Mouse (Mus musculus): ENCODE results near the gene Prkca.

Gene Prkca

GRCm38 (mm10) chr11:108343789-108344462, at the start of gene Prkca:
Gene Prkca (minus strand): TSS chr11:108343928.
- in situ Hi-C loops (cut with MboI, MseI), result loop anchor here (5.0 kb wide), 1 partner anchor 72 kb away; no protein-coding TSS in a partner anchor

DNA sequence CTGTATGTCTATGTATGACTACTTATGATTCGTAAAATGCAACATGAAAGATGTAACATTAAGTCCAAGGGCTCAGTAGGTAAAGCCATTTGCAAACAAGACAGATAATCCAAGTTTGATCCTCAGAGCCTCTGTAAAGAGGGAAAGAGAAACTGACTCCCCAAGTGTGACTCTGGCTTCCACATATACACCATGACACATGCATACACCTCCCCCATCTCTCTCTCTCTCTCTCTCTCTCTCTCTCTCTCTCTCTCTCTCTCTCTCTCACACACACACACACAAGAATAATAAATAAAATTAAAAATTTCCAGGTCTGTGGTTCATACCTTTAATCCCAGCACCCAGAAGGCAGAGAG, 41.9 kb upstream of the Prkca start:
- in situ Hi-C loops (cut with MboI, MseI), result loop anchor here (10.0 kb wide), 1 partner anchor 381 kb away; no protein-coding TSS in a partner anchor

GRCm38 (mm10) chr11:108384920-108385665, 41.4 kb upstream of the Prkca start:
- in situ Hi-C loops (cut with MboI, MseI), result loop anchor here (10.0 kb wide), 1 partner anchor 380 kb away; no protein-coding TSS in a partner anchor

GRCm38 (mm10) chr11:108382664-108383063, 38.9 kb upstream of the Prkca start:
- in situ Hi-C loops (cut with MboI, MseI), result loop anchor here (10.0 kb wide), 1 partner anchor 378 kb away; no protein-coding TSS in a partner anchor

- in situ Hi-C loops (cut with MboI, MseI), result loop anchor here (5.0 to 10.0 kb wide), 2 partner anchors 251 to 344 kb away; no protein-coding TSS in a partner anchor
These were observed 34.6 kb upstream of the Prkca start for GRCm38 (mm10) chr11:108378363-108378751.

- in situ Hi-C loops (cut with MboI, MseI), result loop anchor here (5.0 to 10.0 kb wide), 2 partner anchors 251 to 343 kb away; no protein-coding TSS in a partner anchor
These were observed 34.1 kb upstream of the Prkca start for GRCm38 (mm10) chr11:108377680-108378362.

DNA sequence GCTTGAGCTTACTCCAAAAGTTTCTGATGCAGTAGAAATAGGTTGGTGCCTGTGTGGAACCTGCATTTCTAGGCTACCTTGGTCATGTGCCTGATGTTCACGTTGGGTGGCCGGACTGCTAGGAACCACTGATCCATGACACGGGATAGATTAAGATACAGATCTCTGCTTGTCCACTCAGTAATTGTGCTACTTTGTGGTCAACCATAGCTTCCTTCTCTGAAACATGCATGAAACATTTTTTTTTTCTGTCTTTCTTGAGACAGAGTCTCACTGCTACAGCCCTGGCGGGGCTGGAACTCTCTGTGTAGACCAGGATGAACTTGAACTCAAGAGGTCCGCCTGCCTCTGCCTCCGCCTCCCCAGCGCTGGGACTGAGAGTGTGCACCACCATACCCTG, 33.1 kb upstream of the Prkca start:
- in situ Hi-C loops (cut with MboI, MseI), result loop anchor here (5.0 to 10.0 kb wide), 2 partner anchors 250 to 342 kb away; no protein-coding TSS in a partner anchor

- in situ Hi-C loops (cut with MboI, MseI), result no loop called here
These were observed 23.3 kb upstream of the Prkca start for GRCm38 (mm10) chr11:108367046-108367445.

DNA sequence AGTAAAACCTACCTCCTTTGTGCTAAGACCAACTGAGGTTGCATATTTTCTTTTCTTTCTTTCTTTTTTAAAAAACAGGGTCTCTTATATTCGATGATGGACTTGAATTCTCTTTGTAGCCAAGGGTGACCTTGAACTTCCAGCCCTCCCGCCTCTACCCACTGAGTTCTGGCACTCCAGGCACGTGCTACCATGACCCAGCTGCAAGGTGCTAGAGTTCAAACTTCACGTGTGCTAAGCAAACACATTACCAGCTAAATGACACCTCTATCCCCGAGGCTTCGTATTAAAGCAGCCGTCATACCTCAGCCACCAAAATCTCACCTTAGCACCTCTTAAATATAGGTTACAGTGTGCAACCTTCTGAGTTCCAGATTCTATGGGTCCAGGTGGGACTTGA, 21.9 kb upstream of the Prkca start:
- in situ Hi-C loops (cut with MboI, MseI), result no loop called here

DNA sequence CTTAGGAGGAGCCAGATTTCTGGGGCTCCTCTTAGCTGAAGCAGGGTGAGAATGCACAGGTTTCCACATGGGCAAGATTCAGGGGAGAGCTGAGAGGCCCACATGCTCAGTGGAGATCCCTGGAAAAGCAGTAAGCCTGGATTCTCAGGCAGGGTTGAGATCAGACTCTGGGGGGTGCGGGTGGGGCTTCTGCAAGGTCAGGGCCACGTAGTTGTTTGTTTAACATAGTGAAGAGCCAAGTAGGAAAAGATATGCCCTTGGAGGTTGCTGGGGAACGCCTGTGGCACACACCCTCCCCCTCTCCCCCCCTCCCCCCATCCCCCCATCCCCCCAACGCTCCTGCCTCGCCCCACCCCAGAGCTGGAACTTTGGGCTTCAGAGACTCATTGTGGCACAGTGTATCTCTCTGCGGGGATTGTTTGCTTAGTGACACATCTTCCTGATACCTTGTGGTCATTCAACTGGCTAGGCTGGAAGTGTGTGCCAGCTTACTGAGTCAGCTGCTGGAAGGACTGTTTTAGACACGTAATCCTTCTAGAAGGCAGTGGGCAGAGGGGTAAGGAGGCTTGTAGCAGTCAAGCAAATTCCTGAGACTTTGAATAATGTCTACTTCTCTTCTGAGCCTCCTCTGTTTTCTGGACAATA, 21.3 kb upstream of the Prkca start:
- in situ Hi-C loops (cut with MboI, MseI), result no loop called here

DNA sequence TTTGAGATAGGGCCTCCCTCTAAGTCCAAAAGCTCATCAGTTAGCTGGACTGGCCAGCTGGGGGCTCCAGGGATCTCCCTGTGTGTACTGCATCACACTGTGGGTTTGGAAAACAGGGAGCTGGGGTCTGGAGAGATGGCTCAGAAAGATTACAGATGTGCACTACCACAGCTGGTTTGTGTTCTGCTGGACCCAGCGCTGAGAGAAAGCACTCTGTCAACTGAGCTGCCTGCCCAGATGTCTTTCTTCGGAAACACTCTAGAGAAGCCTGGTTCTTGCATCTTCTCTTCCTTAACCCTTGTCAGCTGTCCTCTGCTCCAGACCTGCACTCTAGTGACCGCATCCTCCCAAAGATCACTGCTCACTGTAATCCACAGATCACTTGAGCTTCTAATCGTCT, 20.3 kb upstream of the Prkca start:
- in situ Hi-C loops (cut with MboI, MseI), result no loop called here

DNA sequence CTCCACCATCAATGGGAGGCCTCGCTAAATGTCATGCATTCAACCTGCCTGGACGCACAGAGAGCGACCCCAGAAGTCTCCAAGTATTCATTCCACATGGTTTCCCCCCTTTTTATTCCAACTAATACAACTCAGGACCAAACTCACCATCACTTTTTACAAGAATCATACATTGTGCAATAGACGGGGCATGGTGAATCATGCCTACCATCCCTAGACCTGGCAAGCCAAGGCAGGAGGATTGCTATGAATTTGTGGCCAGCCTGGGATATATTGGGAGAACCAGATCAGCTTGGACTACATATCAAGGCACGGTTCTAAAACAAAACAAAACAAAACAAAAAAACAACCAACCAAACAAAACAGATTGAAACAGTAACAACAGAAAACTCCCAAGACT, 19.2 kb upstream of the Prkca start:
- in situ Hi-C loops (cut with MboI, MseI), result no loop called here

- in situ Hi-C loops (cut with MboI, MseI), result no loop called here
These were observed 17.3 kb upstream of the Prkca start for GRCm38 (mm10) chr11:108360983-108361382.

- in situ Hi-C loops (cut with MboI, MseI), result no loop called here
These were observed 15.2 kb upstream of the Prkca start for GRCm38 (mm10) chr11:108358911-108359310.

- in situ Hi-C loops (cut with MboI, MseI), result no loop called here
These were observed 12.3 kb upstream of the Prkca start for GRCm38 (mm10) chr11:108356020-108356419.

DNA sequence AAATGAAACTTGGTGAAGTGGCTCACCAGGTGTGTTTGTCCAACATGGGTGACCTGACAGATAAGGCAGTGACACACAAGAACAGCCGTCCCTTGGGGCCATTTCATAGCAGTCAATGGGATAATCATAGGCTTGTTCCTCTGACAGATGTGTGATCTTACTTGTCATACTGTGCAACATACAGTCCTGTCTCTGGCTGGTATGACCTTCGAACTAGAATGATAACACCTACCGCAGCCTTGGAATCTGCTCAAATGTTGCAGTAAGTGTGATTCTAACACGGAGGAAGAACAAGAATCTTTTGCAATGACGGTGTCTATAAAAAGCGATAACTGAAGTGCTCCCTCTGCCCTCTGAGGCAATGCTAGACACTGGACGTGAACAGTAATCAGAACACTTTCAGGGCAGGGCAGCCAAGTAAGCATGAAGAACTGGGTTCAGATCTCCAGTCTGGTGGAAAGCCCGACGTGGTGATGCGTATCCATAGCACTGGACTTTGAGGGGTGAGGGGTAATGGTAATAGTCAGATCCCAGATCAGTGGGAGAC, 9.2 kb upstream of the Prkca start:
- in situ Hi-C loops (cut with MboI, MseI), result no loop called here

DNA sequence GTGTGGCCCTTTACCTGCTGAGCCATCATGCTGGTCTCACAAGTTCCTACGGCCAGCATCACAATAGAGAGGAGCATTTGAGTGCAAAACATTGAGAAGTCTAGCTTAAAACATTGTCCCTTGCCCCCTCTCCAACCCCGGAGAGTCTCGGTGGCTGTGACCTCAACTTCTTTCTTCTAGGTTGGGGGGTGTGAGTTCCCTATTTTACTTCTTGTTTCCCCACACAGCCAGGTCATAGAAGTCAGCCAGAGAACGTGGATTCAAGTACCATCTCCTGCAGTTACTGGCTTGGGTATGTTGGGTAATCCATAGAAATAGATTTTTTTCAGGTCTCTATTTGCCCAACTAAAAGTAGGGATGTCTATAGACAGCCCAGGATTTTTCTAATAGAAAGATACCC, 7.1 kb upstream of the Prkca start:
- in situ Hi-C loops (cut with MboI, MseI), result no loop called here

- in situ Hi-C loops (cut with MboI, MseI), result no loop called here
These were observed 1.6 kb upstream of the Prkca start for GRCm38 (mm10) chr11:108345321-108345720.

GRCm38 (mm10) chr11:108344759-108345158, 1.0 kb upstream of the Prkca start:
- in situ Hi-C loops (cut with MboI, MseI), result loop anchor here (5.0 kb wide), 1 partner anchor 72 kb away; no protein-coding TSS in a partner anchor

DNA sequence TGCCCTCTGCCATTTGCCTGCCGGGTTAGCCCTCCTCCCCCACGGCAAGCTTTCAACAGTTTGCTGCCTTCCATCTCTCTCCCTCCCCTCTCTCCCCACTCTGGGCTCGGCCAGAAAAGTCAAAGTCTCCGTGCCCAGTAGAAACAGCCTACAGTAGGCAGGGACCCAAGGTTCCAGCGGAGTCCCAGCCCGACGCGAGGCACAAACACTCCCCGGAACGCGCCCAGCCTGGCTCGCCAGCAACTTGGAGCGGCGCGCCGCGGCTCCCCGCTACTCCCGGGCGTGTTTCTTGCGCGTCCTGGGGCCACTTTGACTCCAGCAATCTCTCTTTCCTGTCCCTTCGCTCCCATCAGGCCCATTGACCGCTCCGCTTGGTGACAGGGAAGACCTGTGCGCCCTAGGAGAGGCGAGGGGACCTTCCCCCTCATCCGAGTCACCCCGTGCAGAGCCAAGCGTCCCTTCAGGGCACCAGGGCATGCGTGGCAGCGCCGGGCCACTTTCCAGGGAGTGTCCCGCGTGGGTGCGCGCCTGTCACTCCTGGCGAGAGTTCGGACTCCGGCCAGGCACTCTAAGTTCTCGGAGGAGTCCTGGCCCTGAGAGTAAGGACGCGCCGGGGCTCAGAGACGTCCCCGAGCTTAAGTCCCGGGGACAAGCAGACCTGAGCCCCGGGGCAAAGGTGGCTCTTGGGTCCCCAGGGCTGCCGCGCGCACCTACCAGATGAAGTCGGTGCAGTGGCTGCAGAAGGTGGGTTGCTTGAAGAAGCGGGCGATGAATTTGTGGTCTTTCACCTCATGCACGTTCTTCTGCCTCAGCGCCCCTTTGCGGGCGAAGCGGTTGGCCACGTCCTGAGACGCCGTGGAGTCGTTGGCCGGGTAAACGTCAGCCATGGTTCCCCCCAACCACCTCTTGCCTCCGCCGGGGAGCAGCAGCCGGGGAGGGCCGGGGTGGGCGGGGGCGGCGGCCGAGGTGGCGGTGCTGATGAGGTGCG, 653 bp downstream of the Prkca start, which contains the start of gene Apoh:
Apoh (plus strand) TSS at position 574 of the 988 bp plus-strand sequence.
- in situ Hi-C loops (cut with MboI, MseI), result loop anchor here (5.0 kb wide), 1 partner anchor 71 kb away; no protein-coding TSS in a partner anchor
